Mouse (Mus musculus) left cerebral cortex, postnatal 36 days (tissue): ENCODE data around the gene Irf9. TPM values are rescaled to one million over a fixed set of nuclear protein-coding genes. Genes with fewer than 3 reads are reported as not detected.

Source experiments
- DNase-seq, 2 experiments: peaks; one replicate each; pipeline ENCODE4 v3.0.0; 2021 to 2022; ENCODE audit warnings: low spot score in 2 of 2, mixed read lengths in 1 of 2
- intact Hi-C: fragments of 180-260 bp; cut with DNase I; formaldehyde crosslinking; loops from one replicate; pipeline ENCODE4 v1.15.1; 2025
- total RNA-seq, 2 experiments: library from RNA; stranded (reverse); gene quantifications; 2 replicates each; pipeline ENCODE4 v1.2.3; 2021

The Irf9 gene
- total RNA-seq, 2 experiments from 2014 or later: 9.1 to 11.6 TPM

DNA sequence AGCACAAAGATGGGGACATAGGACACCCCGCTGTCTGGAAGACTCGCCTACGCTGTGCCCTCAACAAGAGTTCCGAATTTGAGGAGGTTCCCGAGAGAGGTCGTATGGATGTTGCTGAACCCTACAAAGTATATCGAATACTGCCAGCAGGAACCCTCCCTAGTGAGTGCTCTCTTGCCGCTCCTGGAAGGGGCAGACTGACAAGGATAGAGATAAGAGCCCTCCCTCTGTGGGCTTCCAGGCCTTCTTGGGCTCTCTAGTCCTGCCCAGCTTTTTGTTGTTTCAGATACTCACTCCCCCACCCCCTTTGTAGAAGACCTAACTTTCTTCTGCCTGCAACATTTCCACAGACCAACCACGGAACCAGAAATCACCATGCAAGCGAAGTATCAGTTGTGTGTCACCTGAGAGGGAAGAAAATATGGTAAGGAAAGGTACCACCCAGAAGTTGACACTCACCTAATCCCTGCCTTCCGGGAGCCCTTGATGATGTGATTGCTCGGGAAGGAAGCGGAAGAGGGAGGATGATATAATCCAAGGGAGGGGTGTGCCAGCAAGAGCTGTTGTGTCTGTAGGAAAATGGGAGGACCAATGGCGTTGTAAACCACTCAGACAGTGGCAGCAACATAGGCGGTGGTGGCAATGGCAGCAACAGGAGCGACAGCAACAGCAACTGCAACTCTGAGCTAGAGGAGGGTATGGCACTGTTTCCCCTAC is 2.5 kb downstream of the Irf9 start:
- DNase-seq: no peak
- intact Hi-C loops: no loop called here

DNA sequence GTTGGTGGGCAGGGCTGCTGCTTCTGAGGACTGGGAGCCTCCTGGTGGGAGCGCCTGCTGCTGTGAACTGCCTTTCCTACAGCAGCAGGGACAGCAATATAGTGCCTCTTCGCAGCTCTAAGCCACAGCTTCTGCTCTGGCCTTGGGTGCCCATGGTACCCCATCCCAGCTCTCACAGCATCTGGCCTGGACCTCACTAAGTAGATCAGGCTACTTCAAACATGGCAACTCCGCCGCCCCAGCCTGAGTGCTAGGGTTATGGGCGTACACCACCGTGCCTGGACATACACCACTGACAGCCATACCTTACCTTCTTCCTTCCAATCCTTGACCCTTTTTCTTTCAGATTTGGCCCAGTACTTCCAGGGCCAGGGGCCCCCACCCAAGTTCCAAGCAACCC is 5.0 kb downstream of the Irf9 start:
- intact Hi-C loops: no loop called here
- no peak for DNase-seq

DNA sequence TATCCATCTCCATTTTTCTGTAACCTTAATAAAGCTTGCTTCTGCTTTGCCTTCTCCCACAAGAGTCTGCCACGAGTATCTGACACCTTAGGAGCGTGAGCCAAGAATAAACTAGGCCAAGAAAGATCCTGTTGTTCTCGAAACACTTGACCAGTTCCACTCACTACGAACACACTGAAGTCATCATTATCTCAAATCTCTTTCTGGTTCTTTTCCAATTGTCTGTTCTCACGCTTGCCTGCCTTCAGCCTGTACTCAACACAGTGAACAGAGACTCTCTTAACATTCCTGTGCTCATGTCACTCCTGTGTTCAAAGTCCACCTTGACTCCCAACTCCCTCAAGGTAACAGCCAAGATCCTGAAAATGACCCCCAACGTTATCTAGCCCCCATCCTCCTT is 10.0 kb downstream of the Irf9 start:
- no peak for DNase-seq
- intact Hi-C loops: no loop called here

DNA sequence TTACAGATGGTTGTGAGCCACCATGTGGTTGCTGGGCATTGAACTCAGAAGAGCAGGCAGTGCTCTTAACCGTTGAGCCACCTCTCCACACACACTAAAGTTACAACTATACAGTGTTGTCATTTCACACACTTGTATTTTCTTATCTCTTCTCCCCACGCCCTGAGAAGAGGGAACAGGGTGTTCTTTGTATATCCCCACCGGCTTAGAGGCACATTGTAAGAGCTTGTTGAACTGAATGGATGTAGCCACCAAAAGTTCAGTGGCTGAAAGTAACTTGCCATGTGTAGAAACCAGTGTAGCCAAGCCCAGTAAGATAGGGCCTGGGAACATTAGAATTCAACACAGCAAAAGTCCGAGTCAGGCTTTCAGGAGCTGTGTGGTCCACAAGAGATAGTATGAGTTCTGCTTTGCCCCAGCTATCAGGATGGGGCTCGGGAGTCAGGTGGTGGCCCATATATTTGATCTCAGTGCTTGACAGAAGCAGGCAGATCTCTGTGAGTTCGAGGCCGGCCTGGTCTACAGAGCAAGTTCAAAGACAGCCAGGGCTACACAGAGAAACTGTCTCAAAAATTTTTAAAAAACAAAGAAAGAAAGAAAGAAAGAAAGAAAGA is 11.3 kb downstream of the Irf9 start:
- no peak for DNase-seq
- intact Hi-C loops: no loop called here

DNA sequence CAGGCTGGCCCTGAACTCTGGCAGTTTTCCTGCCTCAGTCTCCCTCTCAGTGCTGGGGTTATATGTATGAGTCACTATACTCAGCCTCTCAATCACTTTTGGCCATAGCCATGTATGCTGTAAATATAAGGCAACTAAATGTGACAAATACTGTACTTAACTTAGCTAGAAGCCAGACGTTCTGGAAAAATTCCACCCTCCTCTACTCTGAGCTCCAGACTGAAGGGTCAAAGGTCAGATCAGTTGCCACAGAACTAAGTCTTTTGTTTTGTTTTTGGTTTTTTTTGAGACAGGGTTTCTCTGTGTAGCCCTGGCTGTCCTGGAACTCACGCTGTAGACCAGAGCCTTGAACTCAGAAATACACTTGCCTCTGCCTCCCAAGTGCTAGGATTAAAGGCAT is 12.5 kb downstream of the Irf9 start:
- no peak for DNase-seq
- intact Hi-C loops: no loop called here

DNA sequence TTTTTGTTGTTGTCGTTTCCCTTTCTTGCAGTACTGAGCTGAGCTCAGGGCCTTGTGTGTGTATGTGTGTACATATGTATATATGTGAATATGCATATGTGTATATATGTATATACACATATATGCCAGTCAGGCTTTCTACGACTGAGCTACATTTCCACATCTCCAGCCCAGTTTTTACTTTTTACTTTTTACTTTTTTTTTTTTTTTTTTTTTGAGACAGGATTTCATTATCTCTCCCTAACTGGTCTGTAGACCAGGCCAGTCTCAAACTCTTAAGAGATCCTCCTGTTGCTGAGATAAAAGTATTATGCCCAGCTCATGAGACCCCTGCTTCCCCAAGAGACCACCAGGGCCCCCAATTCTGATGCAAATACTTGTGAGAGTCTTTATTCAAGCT is 13.5 kb downstream of the Irf9 start:
- DNase-seq: no peak
- intact Hi-C loops: no loop called here

DNA sequence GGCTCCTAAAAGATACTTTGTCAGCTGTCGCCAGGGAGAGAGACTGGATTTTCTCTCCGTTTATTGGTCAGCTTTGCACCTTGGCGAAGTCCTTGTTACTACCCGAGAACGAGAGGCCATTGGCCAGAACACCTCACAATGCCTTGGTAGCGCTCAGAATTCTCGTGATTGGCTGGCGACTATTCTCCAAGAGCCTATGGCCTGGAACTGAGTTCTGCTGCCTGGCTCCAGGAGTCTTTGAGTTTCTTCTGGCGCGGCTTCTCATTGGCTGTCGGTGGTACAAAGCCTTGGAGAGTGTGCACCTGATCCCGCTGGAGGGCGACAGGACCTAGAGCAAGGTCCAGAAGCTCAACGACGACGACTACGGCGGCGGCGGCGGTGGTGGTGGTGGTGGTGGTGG is 14.5 kb downstream of the Irf9 start, which contains the start of gene Rec8:
TSS of gene Rec8 (plus strand) at position 216 of the 400 bp plus-strand sequence.
- no peak for DNase-seq
- intact Hi-C loops: no loop called here

DNA sequence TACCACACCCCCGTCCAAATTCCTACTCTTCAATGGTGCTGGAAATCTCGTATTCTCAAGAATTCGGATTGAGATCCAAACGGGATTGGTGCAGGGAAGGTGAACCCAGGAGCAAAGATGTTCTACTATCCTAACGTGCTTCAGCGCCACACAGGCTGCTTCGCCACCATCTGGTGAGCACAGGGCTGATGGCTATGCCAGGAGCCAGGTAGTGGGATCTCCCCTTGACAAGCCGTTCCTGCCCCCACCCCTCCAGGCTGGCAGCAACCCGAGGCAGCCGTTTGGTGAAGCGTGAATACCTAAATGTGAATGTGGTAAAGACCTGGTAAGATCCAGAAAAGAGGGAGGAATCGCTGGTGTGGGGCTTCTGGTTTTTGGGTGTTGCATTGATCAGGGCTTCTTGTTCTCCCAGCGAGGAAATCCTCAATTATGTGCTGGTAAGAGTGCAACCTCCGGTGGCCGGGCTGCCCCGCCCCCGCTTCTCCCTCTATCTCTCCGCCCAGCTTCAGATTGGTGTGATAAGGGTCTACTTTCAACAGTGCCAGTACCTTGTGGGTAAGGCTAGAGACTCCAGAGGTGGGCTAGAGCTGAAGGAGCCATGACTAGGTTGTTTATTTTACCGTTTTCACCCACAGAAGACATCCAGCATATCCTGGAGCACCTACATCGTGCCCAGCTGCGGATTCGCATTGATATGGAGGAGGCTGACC is 15.3 kb downstream of the Irf9 start:
- intact Hi-C loops: no loop called here
- DNase-seq: no peak

DNA sequence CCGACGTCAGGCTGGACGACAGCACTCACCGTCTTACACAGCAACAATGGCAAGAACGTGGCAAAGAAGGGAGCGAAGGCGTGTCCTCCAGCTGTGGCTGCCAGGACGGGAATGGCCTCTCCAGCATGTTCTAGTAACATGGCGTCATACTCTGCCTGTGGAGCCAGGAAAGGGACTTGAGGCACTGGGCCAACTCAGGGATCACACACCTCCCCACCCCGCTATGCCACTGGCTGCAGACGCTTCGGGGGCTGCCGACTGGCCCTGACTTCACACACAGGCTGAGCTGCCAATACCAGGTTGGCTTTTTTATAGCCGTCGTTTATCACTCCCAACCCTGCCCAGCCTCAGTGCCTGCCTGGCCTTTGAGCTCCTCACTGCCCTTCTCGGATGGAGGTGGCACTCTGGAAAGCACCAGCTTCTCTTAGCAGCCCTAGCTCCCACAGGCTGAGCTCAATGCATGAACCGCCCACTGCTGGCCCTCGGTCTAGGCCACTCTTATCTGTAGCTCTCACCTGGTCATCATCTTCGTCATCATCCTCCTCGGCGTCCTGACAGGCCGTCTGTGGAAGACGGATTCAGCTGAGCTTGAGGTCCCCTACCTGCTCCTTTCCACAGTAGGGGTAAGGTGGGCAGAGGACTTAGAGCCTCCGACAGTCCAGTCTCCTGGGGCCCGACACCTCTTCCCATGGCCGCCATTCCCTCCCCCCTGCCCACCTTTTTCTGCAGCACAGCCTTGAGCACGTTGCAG is 24.9 kb downstream of the Irf9 start:
- intact Hi-C loops: no loop called here
- no peak for DNase-seq

DNA sequence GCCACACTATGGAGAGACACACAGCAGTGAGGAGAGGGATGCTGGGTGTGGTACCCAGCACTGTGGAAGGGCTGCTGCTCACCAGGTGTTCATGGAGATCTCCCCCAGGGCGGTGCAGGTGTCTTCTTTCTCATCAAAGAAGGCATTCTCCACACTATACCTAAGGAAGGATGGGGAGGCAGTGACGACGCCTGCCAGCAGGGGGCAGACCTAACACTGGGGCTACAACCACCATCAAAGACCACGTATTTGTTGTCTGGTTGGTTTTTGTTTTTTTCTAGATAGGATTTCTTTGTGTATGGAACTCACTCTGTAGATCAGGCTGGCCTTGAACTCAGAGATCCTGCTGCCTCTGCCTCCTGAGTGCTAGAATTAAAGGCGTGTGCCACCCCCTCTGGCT is 25.9 kb downstream of the Irf9 start:
- intact Hi-C loops: no loop called here
- no peak for DNase-seq

DNA sequence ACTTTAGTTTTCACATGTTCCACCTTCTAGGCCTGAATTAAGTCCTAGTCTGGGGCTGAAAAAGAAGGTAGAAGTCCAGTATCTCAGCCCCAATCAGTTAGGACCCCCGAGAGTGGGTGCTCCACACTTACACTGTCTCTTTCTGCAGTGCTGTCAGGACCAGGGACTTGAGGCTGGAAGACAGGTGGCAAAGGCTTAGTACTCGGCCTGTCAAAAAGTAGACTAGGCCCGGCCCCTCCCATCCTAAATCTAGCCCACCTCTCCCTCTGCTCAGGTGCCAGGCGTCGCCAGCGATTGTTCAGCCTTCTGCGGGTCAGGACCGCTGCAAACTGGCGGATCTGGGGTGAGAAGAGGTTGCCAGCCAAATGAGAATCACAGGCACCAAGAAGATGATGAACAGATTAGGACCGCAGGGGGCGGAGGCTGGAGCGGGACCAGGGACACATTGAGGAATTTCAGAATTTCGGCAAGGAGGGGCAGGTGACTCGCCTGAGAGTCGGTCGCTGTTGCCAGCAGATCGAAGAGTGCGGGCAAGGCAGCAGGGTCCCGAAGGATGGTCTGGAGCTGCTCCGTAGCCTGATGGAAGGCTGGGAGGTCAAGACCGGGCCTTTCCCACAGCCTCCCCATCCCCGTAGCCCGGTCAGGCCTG is 31.6 kb downstream of the Irf9 start:
- intact Hi-C loops: no loop called here
- DNase-seq: peak in 1 of 2 experiments; percentile 17

DNA sequence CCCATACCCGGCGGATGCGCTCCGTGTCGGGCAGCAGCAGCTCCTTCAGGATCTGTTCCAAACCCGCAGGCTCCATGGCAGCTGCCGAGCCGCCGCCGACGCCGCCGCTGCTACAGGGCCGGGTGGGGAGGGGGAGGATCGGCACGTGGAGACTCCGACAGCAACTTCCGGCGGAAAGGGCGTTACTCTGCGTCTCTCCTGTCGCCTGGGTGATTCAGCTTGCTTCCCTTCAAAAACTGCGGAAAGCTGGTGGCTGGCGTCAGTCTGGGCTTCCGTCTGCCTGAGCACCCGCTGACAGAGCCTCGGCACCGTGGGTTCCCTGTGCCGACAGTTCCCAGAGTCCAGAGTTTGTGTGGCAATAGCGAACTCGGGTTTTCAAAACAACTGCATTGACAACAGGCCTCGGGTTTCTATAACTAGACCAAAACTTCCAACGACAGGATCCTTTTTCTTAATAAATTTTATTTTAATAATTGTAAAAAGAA is 32.2 kb downstream of the Irf9 start, which contains the start of gene Ipo4:
TSS of gene Ipo4 (minus strand) at position 435 of the 485 bp plus-strand sequence.
- intact Hi-C loops: no loop called here
- peak; percentile 90 for DNase-seq

DNA sequence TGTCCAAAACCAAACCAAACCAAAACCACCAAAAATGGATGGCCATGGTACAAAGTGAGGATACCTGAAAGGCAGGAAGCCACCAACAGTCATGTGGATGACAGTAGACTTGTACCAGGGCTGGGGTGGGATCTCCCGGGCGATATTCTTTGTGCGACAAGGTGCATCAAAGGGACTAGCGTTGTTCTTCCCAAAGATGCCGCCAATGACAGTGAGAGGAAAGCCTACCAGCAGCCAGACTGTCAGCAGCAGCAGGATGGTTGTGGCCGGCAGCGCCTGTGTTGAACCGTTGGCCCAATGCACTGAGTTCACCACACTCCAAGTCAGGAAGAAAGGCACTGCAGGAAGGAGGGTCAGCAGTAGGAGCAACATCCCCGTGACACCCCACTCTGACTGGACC is 34.4 kb downstream of the Irf9 start, which contains the start of gene Gm49378:
TSS of gene Gm49378 (minus strand) at position 101 of the 400 bp plus-strand sequence.
- DNase-seq: no peak
- intact Hi-C loops: no loop called here

DNA sequence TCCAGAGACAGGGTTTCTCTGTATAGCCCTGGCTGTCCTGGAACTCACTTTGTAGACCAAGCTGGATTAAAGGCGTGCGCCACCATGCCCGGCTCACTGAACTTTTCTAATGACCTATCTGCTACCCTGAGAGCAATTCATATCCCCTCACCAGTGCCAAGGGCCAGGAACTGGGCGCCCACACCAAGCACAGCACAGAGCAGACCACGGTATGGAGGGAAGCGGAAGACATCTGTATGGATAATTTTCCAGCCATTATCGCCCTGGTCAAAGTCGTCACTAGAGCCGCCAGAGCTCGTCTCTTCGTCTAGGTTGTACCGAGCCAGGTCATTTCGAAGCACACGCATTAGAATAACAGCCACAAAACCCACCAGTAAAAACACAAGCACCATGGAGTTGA is 37.4 kb downstream of the Irf9 start:
- intact Hi-C loops: no loop called here
- DNase-seq: no peak

DNA sequence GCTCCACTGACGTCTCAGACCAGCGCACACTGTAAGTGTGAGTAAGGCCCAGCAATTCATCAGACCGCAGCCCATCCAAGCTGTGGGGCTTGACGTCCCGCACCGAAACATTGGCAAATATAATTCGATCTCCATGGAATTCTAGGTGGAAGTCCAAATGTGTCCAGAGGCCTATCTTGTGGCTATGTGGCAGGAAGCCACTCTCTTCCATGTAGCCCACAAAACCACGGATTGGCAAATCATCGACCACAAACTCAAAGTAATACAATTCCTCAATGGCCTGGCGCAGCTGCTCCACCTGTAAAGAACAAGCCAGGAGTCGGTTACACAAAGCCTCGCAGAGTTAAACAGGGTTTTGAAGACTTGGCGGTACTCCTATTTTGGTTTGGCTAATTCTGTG is 37.9 kb downstream of the Irf9 start:
- intact Hi-C loops: no loop called here
- DNase-seq: no peak

DNA sequence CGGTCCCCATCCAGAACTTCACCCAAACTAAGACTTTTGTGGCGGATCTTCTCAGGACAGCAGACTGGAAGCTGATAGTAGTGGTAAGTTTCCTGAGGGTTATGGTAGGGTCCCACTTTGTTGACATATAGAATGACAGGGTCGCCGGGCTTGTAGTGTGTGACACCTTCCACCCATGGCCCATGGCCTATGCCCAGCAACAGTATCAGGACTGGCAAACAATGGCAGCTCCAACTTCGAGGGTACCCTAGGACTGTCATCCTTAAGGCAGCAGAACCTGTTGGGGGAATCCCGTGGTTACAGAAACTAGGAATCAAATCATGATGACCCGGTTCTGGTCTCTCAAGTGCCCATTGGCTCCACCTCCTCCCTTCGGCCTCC is 39.3 kb downstream of the Irf9 start:
- DNase-seq: no peak
- intact Hi-C loops: no loop called here

DNA sequence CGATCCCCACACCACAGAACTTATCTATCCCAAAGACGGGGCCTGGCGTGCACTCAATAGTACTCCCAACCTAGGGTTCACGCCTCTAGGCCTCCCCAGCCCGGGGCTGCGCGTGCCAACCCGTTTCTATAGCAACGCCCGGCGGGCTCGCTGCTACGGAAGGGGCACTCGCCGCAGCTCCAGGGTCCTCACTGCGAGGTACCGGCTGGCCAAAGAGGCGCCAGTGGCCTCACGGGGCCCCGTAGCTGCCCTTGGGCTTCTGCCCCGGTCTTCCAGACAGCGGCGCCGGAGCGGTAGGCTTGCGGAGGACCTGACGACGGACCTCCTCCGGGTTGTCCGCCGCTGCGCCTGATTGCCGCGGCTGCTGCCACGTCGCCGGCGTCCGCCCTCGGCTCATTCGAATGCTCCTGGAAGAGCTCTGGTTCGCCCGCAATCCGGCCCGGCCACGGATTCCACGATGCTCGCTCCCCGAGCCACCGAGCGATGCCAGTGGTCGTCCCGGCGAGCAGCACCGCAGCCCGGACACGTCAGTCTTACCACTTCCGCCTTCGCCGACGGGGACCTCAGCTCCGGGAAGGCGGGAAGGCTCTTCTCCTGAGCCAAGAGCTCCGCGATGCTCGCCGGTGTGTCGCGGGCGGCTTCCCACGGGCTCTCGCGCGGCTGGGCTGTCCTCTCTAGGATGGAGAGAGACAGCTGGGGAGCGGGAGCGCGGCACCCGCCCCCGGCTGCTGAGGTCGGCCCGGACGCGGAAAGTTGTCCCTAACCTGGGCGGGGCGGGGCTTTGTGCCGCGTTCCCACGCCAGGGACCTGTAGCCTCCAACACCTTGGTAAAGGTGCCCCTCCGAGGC is 39.9 kb downstream of the Irf9 start, which contains the start of gene Tm9sf1:
TSS of gene Tm9sf1 (minus strand) at position 747 of the 848 bp plus-strand sequence.
- peak; percentile 93 to 94 for DNase-seq
- intact Hi-C loops: no loop called here

DNA sequence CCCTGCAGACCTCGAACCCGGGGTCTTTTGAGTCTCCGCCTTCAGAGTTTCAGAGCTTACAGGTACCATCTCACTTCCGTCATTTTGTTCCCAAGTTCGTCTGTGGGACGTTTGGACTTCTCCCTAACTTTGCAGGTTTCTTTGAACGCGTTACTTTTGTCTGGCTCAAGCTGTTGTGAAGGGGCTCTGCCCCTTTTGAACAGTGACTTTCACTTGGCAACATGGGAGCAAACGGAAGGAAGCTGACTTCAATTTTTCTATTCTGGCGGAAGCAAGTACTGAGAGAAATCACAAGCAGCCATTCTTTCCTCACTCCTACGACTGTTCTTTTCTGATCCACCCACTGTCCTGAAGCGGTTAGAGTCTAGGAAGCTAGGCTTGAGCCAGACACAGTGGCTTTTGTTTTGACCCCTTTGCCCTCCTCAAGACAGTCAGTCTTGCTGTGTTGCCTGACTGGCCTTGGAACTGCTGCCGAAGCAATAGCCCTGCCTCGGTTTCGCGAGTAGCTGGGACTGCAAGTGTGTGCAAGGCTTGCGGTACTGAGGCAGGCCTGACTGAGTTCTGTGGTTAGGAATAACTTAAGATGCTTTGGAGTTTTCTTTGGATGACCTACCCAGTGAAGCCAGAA is 41.0 kb downstream of the Irf9 start:
- no peak for DNase-seq
- intact Hi-C loops: no loop called here
